Mouse (Mus musculus): ENCODE data around the gene Gpd1l. TPM values are rescaled to one million over a fixed set of nuclear protein-coding genes. Genes with fewer than 3 reads are reported as not detected.

Gene Gpd1l
- polyA plus RNA-seq, 1 experiment, result 19.5 TPM

GRCm38 (mm10) chr9:114960043-114960789, 26.4 kb upstream of the Gpd1l start:
- Histone ChIP-seq H3K4me3 (no peak overlapping the region), H3K79me2 (ENCODE audit: control insufficient read depth, insufficient read depth) (no peaks in the 10 kb centered on the region)
- TF ChIP-seq POLR2AphosphoS2 (IDR thresholded peaks at IDR 0.05; ENCODE audit: insufficient read length, low read depth) (no peak), TCF12 (IDR thresholded peaks at IDR 0.05; ENCODE audit: insufficient read depth, poor library complexity, severe bottlenecking) (no peak), SRF (IDR thresholded peaks at IDR 0.05; ENCODE audit: control insufficient read depth, insufficient read length, low read depth) (no peak), E2F4 (IDR thresholded peaks at IDR 0.05; ENCODE audit: insufficient read depth) (no peak), MYOD1 (IDR thresholded peaks at IDR 0.05; ENCODE audit: control insufficient read depth in 1 of 3, insufficient read length in 2 of 3, low read depth in 2 of 3) (peak; percentile 14 to 64 (median 15)), TCF3 (IDR thresholded peaks at IDR 0.05; ENCODE audit: insufficient read length, low read depth) (no peak), POLR2A (IDR thresholded peaks at IDR 0.05; ENCODE audit: insufficient read length, low read depth) (no peak), MYOG (IDR thresholded peaks at IDR 0.05; ENCODE audit: control insufficient read depth in 1 of 3, insufficient read depth in 1 of 3, insufficient read length in 2 of 3, low read depth in 2 of 3) (peak in 1 of 3 experiments; percentile 18), MAX (IDR thresholded peaks at IDR 0.05; ENCODE audit: low read depth) (no peak), USF1 (IDR thresholded peaks at IDR 0.05; ENCODE audit: low read depth) (no peak), REST (IDR thresholded peaks at IDR 0.05; ENCODE audit: insufficient read depth, insufficient read length) (no peak), CEBPB (IDR thresholded peaks at IDR 0.05; ENCODE audit: insufficient read depth, poor library complexity, severe bottlenecking) (no peak)

GRCm38 (mm10) chr9:114956945-114957344, 23.2 kb upstream of the Gpd1l start:
- Histone ChIP-seq H3K4me2 (ENCODE audit: low read depth) (no peak overlapping the region), H3K79me2 (ENCODE audit: control insufficient read depth, insufficient read depth) (no peaks in the 10 kb centered on the region), H3ac (ENCODE audit: control insufficient read depth, insufficient read length) (no peak overlapping the region), H3K27me3 (ENCODE audit: control insufficient read depth, insufficient read depth, insufficient read length) (no peaks in the 10 kb centered on the region), H3K36me3 (ENCODE audit: control insufficient read depth, insufficient read depth) (no peaks in the 10 kb centered on the region), H3K4me3 (no peak overlapping the region)
- TF ChIP-seq POLR2A (IDR thresholded peaks at IDR 0.05; ENCODE audit: insufficient read length, low read depth), result no peak

More at GRCm38 (mm10) chr9:114960043-114960789, 26.4 kb upstream of the Gpd1l start:
- Histone ChIP-seq H3K27me3 (ENCODE audit: control insufficient read depth, insufficient read depth, insufficient read length) (no peaks in the 10 kb centered on the region), H3ac (ENCODE audit: control insufficient read depth, insufficient read length) (no peak overlapping the region), H3K4me2 (ENCODE audit: low read depth) (no peak overlapping the region), H3K36me3 (ENCODE audit: control insufficient read depth, insufficient read depth) (no peaks in the 10 kb centered on the region)

GRCm38 (mm10) chr9:114955340-114955739, 21.6 kb upstream of the Gpd1l start:
- TF ChIP-seq MYOD1 (IDR thresholded peaks at IDR 0.05; ENCODE audit: control insufficient read depth in 1 of 3, insufficient read length in 2 of 3, low read depth in 2 of 3) (no peak), E2F4 (IDR thresholded peaks at IDR 0.05; ENCODE audit: insufficient read depth) (no peak), USF1 (IDR thresholded peaks at IDR 0.05; ENCODE audit: low read depth) (no peak), CEBPB (IDR thresholded peaks at IDR 0.05; ENCODE audit: insufficient read depth, poor library complexity, severe bottlenecking) (no peak), MAX (IDR thresholded peaks at IDR 0.05; ENCODE audit: low read depth) (no peak), MYOG (IDR thresholded peaks at IDR 0.05; ENCODE audit: control insufficient read depth in 1 of 3, insufficient read depth in 1 of 3, insufficient read length in 2 of 3, low read depth in 2 of 3) (no peak), REST (IDR thresholded peaks at IDR 0.05; ENCODE audit: insufficient read depth, insufficient read length) (no peak), SRF (IDR thresholded peaks at IDR 0.05; ENCODE audit: control insufficient read depth, insufficient read length, low read depth) (no peak), TCF3 (IDR thresholded peaks at IDR 0.05; ENCODE audit: insufficient read length, low read depth) (no peak), POLR2AphosphoS2 (IDR thresholded peaks at IDR 0.05; ENCODE audit: insufficient read length, low read depth) (no peak), POLR2A (IDR thresholded peaks at IDR 0.05; ENCODE audit: insufficient read length, low read depth) (no peak), TCF12 (IDR thresholded peaks at IDR 0.05; ENCODE audit: insufficient read depth, poor library complexity, severe bottlenecking) (no peak)
- Histone ChIP-seq H3K79me2 (ENCODE audit: control insufficient read depth, insufficient read depth) (no peaks in the 10 kb centered on the region), H3K27me3 (ENCODE audit: control insufficient read depth, insufficient read depth, insufficient read length) (no peaks in the 10 kb centered on the region), H3K36me3 (ENCODE audit: control insufficient read depth, insufficient read depth) (no peaks in the 10 kb centered on the region), H3ac (ENCODE audit: control insufficient read depth, insufficient read length) (no peak overlapping the region), H3K4me3 (no peak overlapping the region), H3K4me2 (ENCODE audit: low read depth) (no peak overlapping the region)

GRCm38 (mm10) chr9:114952866-114953265, 19.1 kb upstream of the Gpd1l start:
- no peaks in the 10 kb centered on the region for H3K79me2 ChIP-seq (ENCODE audit: control insufficient read depth, insufficient read depth)
- no peak overlapping the region for H3ac ChIP-seq (ENCODE audit: control insufficient read depth, insufficient read length)
- no peak overlapping the region for H3K4me2 ChIP-seq (ENCODE audit: low read depth)
- no peaks in the 10 kb centered on the region for H3K36me3 ChIP-seq (ENCODE audit: control insufficient read depth, insufficient read depth)
- no peaks in the 10 kb centered on the region for H3K27me3 ChIP-seq (ENCODE audit: control insufficient read depth, insufficient read depth, insufficient read length)
- TF ChIP-seq POLR2AphosphoS2 (IDR thresholded peaks at IDR 0.05; ENCODE audit: insufficient read length, low read depth) (no peak), SRF (IDR thresholded peaks at IDR 0.05; ENCODE audit: control insufficient read depth, insufficient read length, low read depth) (no peak), POLR2A (IDR thresholded peaks at IDR 0.05; ENCODE audit: insufficient read length, low read depth) (no peak), TCF3 (IDR thresholded peaks at IDR 0.05; ENCODE audit: insufficient read length, low read depth) (no peak), TCF12 (IDR thresholded peaks at IDR 0.05; ENCODE audit: insufficient read depth, poor library complexity, severe bottlenecking) (no peak), CEBPB (IDR thresholded peaks at IDR 0.05; ENCODE audit: insufficient read depth, poor library complexity, severe bottlenecking) (no peak), MYOG (IDR thresholded peaks at IDR 0.05; ENCODE audit: control insufficient read depth in 1 of 3, insufficient read depth in 1 of 3, insufficient read length in 2 of 3, low read depth in 2 of 3) (no peak)
- H3K4me3 ChIP-seq, result no peak overlapping the region

GRCm38 (mm10) chr9:114948395-114948794, 14.6 kb upstream of the Gpd1l start:
- Histone ChIP-seq H3K79me2 (ENCODE audit: control insufficient read depth, insufficient read depth) (no peaks in the 10 kb centered on the region), H3K36me3 (ENCODE audit: control insufficient read depth, insufficient read depth) (no peaks in the 10 kb centered on the region), H3ac (ENCODE audit: control insufficient read depth, insufficient read length) (no peak overlapping the region), H3K4me2 (ENCODE audit: low read depth) (peak overlapping the region; percentile 91), H3K27me3 (ENCODE audit: control insufficient read depth, insufficient read depth, insufficient read length) (no peaks in the 10 kb centered on the region), H3K4me3 (no peak overlapping the region)
- TF ChIP-seq MAX (IDR thresholded peaks at IDR 0.05; ENCODE audit: low read depth), result no peak
- TF ChIP-seq TCF3 (IDR thresholded peaks at IDR 0.05; ENCODE audit: insufficient read length, low read depth), result no peak
- no peak for TF ChIP-seq USF1 (IDR thresholded peaks at IDR 0.05; ENCODE audit: low read depth)
- no peak for TF ChIP-seq CEBPB (IDR thresholded peaks at IDR 0.05; ENCODE audit: insufficient read depth, poor library complexity, severe bottlenecking)
- TF ChIP-seq POLR2A (IDR thresholded peaks at IDR 0.05; ENCODE audit: insufficient read length, low read depth), result no peak
- no peak for TF ChIP-seq POLR2AphosphoS2 (IDR thresholded peaks at IDR 0.05; ENCODE audit: insufficient read length, low read depth)
- TF ChIP-seq E2F4 (IDR thresholded peaks at IDR 0.05; ENCODE audit: insufficient read depth), result no peak
- TF ChIP-seq REST (IDR thresholded peaks at IDR 0.05; ENCODE audit: insufficient read depth, insufficient read length), result no peak
- TF ChIP-seq TCF12 (IDR thresholded peaks at IDR 0.05; ENCODE audit: insufficient read depth, poor library complexity, severe bottlenecking), result no peak

Data from myocyte (in vitro differentiated cells).